Mouse (Mus musculus): Measurements from ENCODE around the gene Psip1. TPM values are rescaled to one million over a fixed set of nuclear protein-coding genes. Genes with fewer than 3 reads are reported as not detected.
"Not testable (repeated sequence)": the region's sequence is repeated elsewhere in the genome, so short reads cannot be mapped to it uniquely, and the experiment has no call there.

The Psip1 gene
- polyA plus RNA-seq (2012; rRNA removed) = 9.1 and 14.1 TPM in 2 replicates

GRCm38 (mm10) chr4:83486117-83486901 is at the start of gene Psip1:
TSS of gene Psip1 (minus strand) at chr4:83486459.
- no peaks in the 10 kb centered on the region for H3K27me3 ChIP-seq (ENCODE audit: control insufficient read depth, insufficient read depth, low read length)
- H3K27ac ChIP-seq (ENCODE audit: insufficient read depth, low read depth, low read length) = peak within 1 kb of the TSS; percentile 87
- WGBS = under 1% methylated on average over 63 of the region's 86 CpGs
- TF ChIP-seq CTCF (IDR thresholded peaks at IDR 0.05; ENCODE audit: extremely low read depth, insufficient read length, insufficient replicate concordance, low read depth, low read length) (peak; percentile 49; the same call in 1 of the 2 replicates), POLR2A (IDR thresholded peaks at IDR 0.05; ENCODE audit: low read depth, low read length) (no peak; the same call in 1 of the 2 replicates)
- peak within 1 kb of the TSS; percentile 87 for H3K4me3 ChIP-seq (ENCODE audit: low read depth, low read length)
- H3K36me3 ChIP-seq (ENCODE audit: control insufficient read depth, insufficient read depth, low read length) = peaks cover 3% of the 10 kb centered on the region; the same call in 1 of the 2 replicates
- H3K4me1 ChIP-seq (ENCODE audit: control insufficient read depth, insufficient read depth, insufficient read length, low read length) = 0 out of 2 replicates have a peak, but pooled peaks cover 2% of the 10 kb centered on the region

- Histone ChIP-seq H3K27me3 (ENCODE audit: control insufficient read depth, insufficient read depth, low read length) (no peaks in the 10 kb centered on the region), H3K27ac (ENCODE audit: insufficient read depth, low read depth, low read length) (no peak overlapping the region), H3K4me1 (ENCODE audit: control insufficient read depth, insufficient read depth, insufficient read length, low read length) (peaks cover 4% of the 10 kb centered on the region; the same call in 1 of the 2 replicates), H3K36me3 (ENCODE audit: control insufficient read depth, insufficient read depth, low read length) (no peaks in the 10 kb centered on the region), H3K4me3 (ENCODE audit: low read depth, low read length) (no peak overlapping the region)
- WGBS = 25% methylated on average over 7 of the region's 7 CpGs
- TF ChIP-seq POLR2A (IDR thresholded peaks at IDR 0.05; ENCODE audit: low read depth, low read length) (no peak), CTCF (IDR thresholded peaks at IDR 0.05; ENCODE audit: extremely low read depth, insufficient read length, insufficient replicate concordance, low read depth, low read length) (no peak)
Measured at GRCm38 (mm10) chr4:83534024-83534423, 47.8 kb upstream of the Psip1 start.

- Histone ChIP-seq H3K27ac (ENCODE audit: insufficient read depth, low read depth, low read length) (no peak overlapping the region), H3K36me3 (ENCODE audit: control insufficient read depth, insufficient read depth, low read length) (no peaks in the 10 kb centered on the region), H3K4me3 (ENCODE audit: low read depth, low read length) (no peak overlapping the region), H3K4me1 (ENCODE audit: control insufficient read depth, insufficient read depth, insufficient read length, low read length) (peaks cover 4% of the 10 kb centered on the region; the same call in 1 of the 2 replicates), H3K27me3 (ENCODE audit: control insufficient read depth, insufficient read depth, low read length) (no peaks in the 10 kb centered on the region)
- WGBS = 63% methylated on average over 9 of the region's 9 CpGs
- TF ChIP-seq CTCF (IDR thresholded peaks at IDR 0.05; ENCODE audit: extremely low read depth, insufficient read length, insufficient replicate concordance, low read depth, low read length) = 0 out of 2 replicates have a peak, but pooled peaks have one; percentile 42
- TF ChIP-seq POLR2A (IDR thresholded peaks at IDR 0.05; ENCODE audit: low read depth, low read length) = no peak
Measured at GRCm38 (mm10) chr4:83533168-83533911, 47.1 kb upstream of the Psip1 start.

GRCm38 (mm10) chr4:83530060-83530459 is 43.8 kb upstream of the Psip1 start:
- WGBS = 89% methylated on average over 4 of the region's 4 CpGs
- not testable (repeated sequence) for H3K27me3 ChIP-seq (ENCODE audit: control insufficient read depth, insufficient read depth, low read length); H3K36me3 ChIP-seq (ENCODE audit: control insufficient read depth, insufficient read depth, low read length); H3K4me1 ChIP-seq (ENCODE audit: control insufficient read depth, insufficient read depth, insufficient read length, low read length); H3K4me3 ChIP-seq (ENCODE audit: low read depth, low read length); H3K27ac ChIP-seq (ENCODE audit: insufficient read depth, low read depth, low read length)

GRCm38 (mm10) chr4:83527921-83528320 is 41.7 kb upstream of the Psip1 start:
- H3K4me3 ChIP-seq (ENCODE audit: low read depth, low read length) = no peak overlapping the region
- no peak overlapping the region for H3K27ac ChIP-seq (ENCODE audit: insufficient read depth, low read depth, low read length)
- TF ChIP-seq CTCF (IDR thresholded peaks at IDR 0.05; ENCODE audit: extremely low read depth, insufficient read length, insufficient replicate concordance, low read depth, low read length) (no peak), POLR2A (IDR thresholded peaks at IDR 0.05; ENCODE audit: low read depth, low read length) (no peak)
- H3K36me3 ChIP-seq (ENCODE audit: control insufficient read depth, insufficient read depth, low read length) = no peaks in the 10 kb centered on the region
- H3K4me1 ChIP-seq (ENCODE audit: control insufficient read depth, insufficient read depth, insufficient read length, low read length) = no peaks in the 10 kb centered on the region
- H3K27me3 ChIP-seq (ENCODE audit: control insufficient read depth, insufficient read depth, low read length) = no peaks in the 10 kb centered on the region

GRCm38 (mm10) chr4:83526988-83527334 is 40.7 kb upstream of the Psip1 start:
- no peak overlapping the region for H3K27ac ChIP-seq (ENCODE audit: insufficient read depth, low read depth, low read length)
- TF ChIP-seq CTCF (IDR thresholded peaks at IDR 0.05; ENCODE audit: extremely low read depth, insufficient read length, insufficient replicate concordance, low read depth, low read length) (no peak), POLR2A (IDR thresholded peaks at IDR 0.05; ENCODE audit: low read depth, low read length) (no peak)
- no peaks in the 10 kb centered on the region for H3K36me3 ChIP-seq (ENCODE audit: control insufficient read depth, insufficient read depth, low read length)
- H3K27me3 ChIP-seq (ENCODE audit: control insufficient read depth, insufficient read depth, low read length) = no peaks in the 10 kb centered on the region
- no peak overlapping the region for H3K4me3 ChIP-seq (ENCODE audit: low read depth, low read length)
- H3K4me1 ChIP-seq (ENCODE audit: control insufficient read depth, insufficient read depth, insufficient read length, low read length) = no peaks in the 10 kb centered on the region
- 74% methylated on average over 6 of the region's 6 CpGs for WGBS

GRCm38 (mm10) chr4:83526270-83526987 is 40.2 kb upstream of the Psip1 start:
- Histone ChIP-seq H3K36me3 (ENCODE audit: control insufficient read depth, insufficient read depth, low read length) (no peaks in the 10 kb centered on the region), H3K4me1 (ENCODE audit: control insufficient read depth, insufficient read depth, insufficient read length, low read length) (no peaks in the 10 kb centered on the region), H3K4me3 (ENCODE audit: low read depth, low read length) (no peak overlapping the region), H3K27me3 (ENCODE audit: control insufficient read depth, insufficient read depth, low read length) (no peaks in the 10 kb centered on the region), H3K27ac (ENCODE audit: insufficient read depth, low read depth, low read length) (no peak overlapping the region)
- WGBS = 12% methylated on average over 13 of the region's 13 CpGs
- no peak for TF ChIP-seq POLR2A (IDR thresholded peaks at IDR 0.05; ENCODE audit: low read depth, low read length)

Measured in small intestine, adult 2 months (tissue).